Mouse (Mus musculus) frontal cortex, adult 2 months (tissue): ENCODE results near the gene Olfr44. TPM values are rescaled to one million over a fixed set of nuclear protein-coding genes. Genes with fewer than 3 reads are reported as not detected.

Experiments used
- DNase-seq, 2 experiments: peaks; one replicate each; pipeline ENCODE4 v3.0.0; 2022; ENCODE audit warnings: low spot score in 1 of 2; ENCODE audit errors: extremely low spot score in 1 of 2
- polyA plus RNA-seq: library from polyadenylated mRNA; depleted of rRNA; stranded (reverse); fragments of >200 nt; gene quantifications from 2 replicates; pipeline ENCODE4 v1.2.3, GENCODE M21; 2012; rRNA removed

Gene Olfr44
- polyA plus RNA-seq = not detected in 2 replicates

- DNase-seq = no peak
Observed at GRCm38 (mm10) chr9:39493895-39494294, at the start of gene Olfr44. TSS of gene Olfr44 (minus strand) at chr9:39493995.

- no peak for DNase-seq
Observed at GRCm38 (mm10) chr9:39523616-39524285, 30.0 kb upstream of the Olfr44 start.

- DNase-seq = no peak
Observed at GRCm38 (mm10) chr9:39518595-39518994, 24.8 kb upstream of the Olfr44 start.

GRCm38 (mm10) chr9:39515531-39515930, 21.7 kb upstream of the Olfr44 start, which contains the start of gene Olfr957:
TSS of gene Olfr957 (minus strand) at chr9:39515809.
- no peak for DNase-seq

GRCm38 (mm10) chr9:39509412-39509811, 15.6 kb upstream of the Olfr44 start:
- no peak for DNase-seq

GRCm38 (mm10) chr9:39508998-39509397, 15.2 kb upstream of the Olfr44 start:
- DNase-seq = peak; percentile 30 to 84

GRCm38 (mm10) chr9:39471844-39472243, 22.0 kb downstream of the Olfr44 start, which contains the start of gene Olfr955:
TSS of gene Olfr955 (minus strand) at chr9:39471944.
- no peak for DNase-seq

- DNase-seq = no peak
Observed at GRCm38 (mm10) chr9:39456401-39456800, 37.4 kb downstream of the Olfr44 start, which contains the start of gene Olfr954. TSS of gene Olfr954 (plus strand) at chr9:39456701.

Other genes with a start within 250 kb of the Olfr44 start
- gene Olfr1537, start 244.0 kb downstream of the Olfr44 start, polyA plus RNA-seq = not detected in 2 replicates
- gene Olfr945, start 217.2 kb downstream of the Olfr44 start, polyA plus RNA-seq = not detected in 2 replicates
- gene Olfr948, start 167.9 kb downstream of the Olfr44 start, polyA plus RNA-seq = not detected in 2 replicates
- not detected in 2 replicates for gene Olfr951, start 106.6 kb downstream of the Olfr44 start, polyA plus RNA-seq
- not detected in 2 replicates for gene Olfr952, start 66.8 kb downstream of the Olfr44 start, polyA plus RNA-seq
- not detected in 2 replicates for gene Olfr954, start 37.3 kb downstream of the Olfr44 start, polyA plus RNA-seq
- not detected in 2 replicates for gene Olfr955, start 22.1 kb downstream of the Olfr44 start, polyA plus RNA-seq
- gene Olfr957, start 21.8 kb upstream of the Olfr44 start, polyA plus RNA-seq = not detected in 2 replicates
- not detected in 2 replicates for gene Olfr958, start 60.1 kb upstream of the Olfr44 start, polyA plus RNA-seq
- gene Olfr959, start 81.6 kb upstream of the Olfr44 start, polyA plus RNA-seq = not detected in 2 replicates
- 4.4 and 5.5 TPM in 2 replicates for gene AW551984, start 110.4 kb upstream of the Olfr44 start, polyA plus RNA-seq
- not detected in 2 replicates for gene Olfr148, start 116.7 kb upstream of the Olfr44 start, polyA plus RNA-seq
- gene Olfr960, start 127.4 kb upstream of the Olfr44 start, polyA plus RNA-seq = not detected in 2 replicates
- gene Olfr961, start 151.1 kb upstream of the Olfr44 start, polyA plus RNA-seq = not detected in 2 replicates
- not detected in 2 replicates for gene Olfr963, start 173.2 kb upstream of the Olfr44 start, polyA plus RNA-seq
- gene Olfr149, start 213.1 kb upstream of the Olfr44 start, polyA plus RNA-seq = not detected in 2 replicates
- gene Olfr965, start 217.4 kb upstream of the Olfr44 start, polyA plus RNA-seq = 0.11 TPM in 1 of 2 replicates, not detected in the other
- gene Olfr150, start 237.0 kb upstream of the Olfr44 start, polyA plus RNA-seq = not detected in 2 replicates